Mouse (Mus musculus) midbrain, embryonic 12.5 days (tissue): ENCODE measurements around the gene Atg7. TPM values are rescaled to one million over a fixed set of nuclear protein-coding genes. Genes with fewer than 3 reads are reported as not detected.
A peak's percentile ranks its signal among the peaks of the same experiment; 100 is the strongest.

ENCODE experiments used
- ATAC-seq: fragments of 200-750 bp; cut with Nextera tagmentation; 2 replicates; pipeline ENCODE4 v1.8.0; 2017; ENCODE audit warnings: low read depth, moderate TSS enrichment, moderate library complexity; ENCODE audit not compliant: low FRiP score
- H3K27ac ChIP-seq: fragments of 300-500 bp; sonication (generic); replicated peaks from 2 replicates; pipeline ENCODE4 v1.5.1; 2016; ENCODE audit warnings: mild to moderate bottlenecking
- H3K27me3 ChIP-seq: fragments of 300-500 bp; sonication (generic); 2 replicates; pipeline ENCODE4 v1.6.1; 2016; ENCODE audit warnings: mild to moderate bottlenecking
- H3K36me3 ChIP-seq: fragments of 300-500 bp; sonication (generic); 2 replicates; pipeline ENCODE4 v1.6.1; 2016
- H3K4me1 ChIP-seq: fragments of 300-500 bp; sonication (generic); 2 replicates; pipeline ENCODE4 v1.6.1; 2016
- H3K4me2 ChIP-seq: fragments of 300-500 bp; sonication (generic); replicated peaks from 2 replicates; pipeline ENCODE4 v1.6.1; 2016; ENCODE audit warnings: mild to moderate bottlenecking, moderate library complexity
- H3K4me3 ChIP-seq: fragments of 300-500 bp; sonication (generic); 2 replicates; pipeline ENCODE4 v1.5.1; 2016; ENCODE audit warnings: mild to moderate bottlenecking
- H3K9ac ChIP-seq: fragments of 300-500 bp; sonication (generic); replicated peaks from 2 replicates; pipeline ENCODE4 v1.6.1; 2016; ENCODE audit warnings: mild to moderate bottlenecking, moderate library complexity
- H3K9me3 ChIP-seq: fragments of 300-500 bp; sonication (generic); 2 replicates; pipeline ENCODE4 v1.6.1; 2016; ENCODE audit warnings: mild to moderate bottlenecking
- WGBS: fragments of 180-500 bp; shearing (Covaris S2); methylation state at CpG from one replicate; pipeline ENCODE4 v1.1.7; 2016; 5-methylcytosine and 5-hydroxymethylcytosine counted together
- polyA plus RNA-seq: library from polyadenylated mRNA; unstranded; fragments of >200 nt; fragmentation: Nextera tagmentation; extraction: Ambion mirVana; gene quantifications from 2 replicates; pipeline ENCODE4 v1.2.1, GENCODE M21; 2016

Gene Atg7
- polyA plus RNA-seq, 1 experiment from 2014 or later = 19.4 TPM

GRCm38 (mm10) chr6:114891272-114891671 is 248.4 kb downstream of the Atg7 start:
- H3K4me3 ChIP-seq = no peak overlapping the region
- no peak overlapping the region for H3K4me2 ChIP-seq
- H3K4me1 ChIP-seq = peaks cover 76% of the 10 kb centered on the region
- no peaks in the 10 kb centered on the region for H3K9me3 ChIP-seq
- H3K36me3 ChIP-seq = 0 out of 2 replicates have a peak, but pooled peaks cover 9% of the 10 kb centered on the region
- H3K27me3 ChIP-seq = no peaks in the 10 kb centered on the region
- WGBS = 88% methylated on average over 12 of the region's 12 CpGs
- ATAC-seq = no peak
- no peak overlapping the region for H3K9ac ChIP-seq
- H3K27ac ChIP-seq = 0 out of 2 replicates have a peak overlapping the region, but pooled peaks have one; percentile 25

GRCm38 (mm10) chr6:114891771-114892170 is 248.9 kb downstream of the Atg7 start:
- peak overlapping the region; percentile 41; the same call in 1 of the 2 replicates for H3K4me2 ChIP-seq
- WGBS = 59% methylated on average over 12 of the region's 12 CpGs
- H3K4me3 ChIP-seq = no peak overlapping the region
- 0 out of 2 replicates have a peak, but pooled peaks cover 9% of the 10 kb centered on the region for H3K36me3 ChIP-seq
- no peak for ATAC-seq
- 0 out of 2 replicates have a peak overlapping the region, but pooled peaks have one; percentile 0 for H3K9ac ChIP-seq
- H3K9me3 ChIP-seq = no peaks in the 10 kb centered on the region
- H3K27ac ChIP-seq = peak overlapping the region; percentile 61
- peaks cover 73% of the 10 kb centered on the region for H3K4me1 ChIP-seq
- H3K27me3 ChIP-seq = no peaks in the 10 kb centered on the region

- Histone ChIP-seq H3K9me3 (no peaks in the 10 kb centered on the region), H3K4me1 (peaks cover 67% of the 10 kb centered on the region), H3K4me3 (no peak overlapping the region), H3K27ac (peak overlapping the region; percentile 61), H3K4me2 (peak overlapping the region; percentile 41), H3K27me3 (no peaks in the 10 kb centered on the region), H3K9ac (0 out of 2 replicates have a peak overlapping the region, but pooled peaks have one; percentile 37), H3K36me3 (peaks cover 11% of the 10 kb centered on the region; the same call in 1 of the 2 replicates)
- peak; percentile 39; the same call in 1 of the 2 replicates for ATAC-seq
- WGBS = 16% methylated on average over 6 of the region's 6 CpGs
These were observed 249.5 kb downstream of the Atg7 start for GRCm38 (mm10) chr6:114892363-114892762.

- Histone ChIP-seq H3K4me3 (no peak overlapping the region), H3K27me3 (no peaks in the 10 kb centered on the region), H3K4me2 (no peak overlapping the region), H3K9ac (0 out of 2 replicates have a peak overlapping the region, but pooled peaks have one; percentile 15), H3K36me3 (peaks cover 16% of the 10 kb centered on the region), H3K9me3 (no peaks in the 10 kb centered on the region), H3K27ac (peak overlapping the region; percentile 39; the same call in 1 of the 2 replicates), H3K4me1 (peaks cover 58% of the 10 kb centered on the region)
- ATAC-seq = no peak
- 76% methylated on average over 20 of the region's 20 CpGs for WGBS
These were observed 250.7 kb downstream of the Atg7 start for GRCm38 (mm10) chr6:114893427-114894209.

GRCm38 (mm10) chr6:114894548-114895106 is 251.7 kb downstream of the Atg7 start:
- Histone ChIP-seq H3K27ac (0 out of 2 replicates have a peak overlapping the region, but pooled peaks have one; percentile 39), H3K4me2 (no peak overlapping the region), H3K9ac (no peak overlapping the region), H3K4me1 (peaks cover 58% of the 10 kb centered on the region), H3K4me3 (no peak overlapping the region), H3K9me3 (no peaks in the 10 kb centered on the region), H3K27me3 (no peaks in the 10 kb centered on the region), H3K36me3 (peaks cover 15% of the 10 kb centered on the region)
- no peak for ATAC-seq
- WGBS = 67% methylated on average over 4 of the region's 4 CpGs

- no peak overlapping the region for H3K4me2 ChIP-seq
- H3K4me3 ChIP-seq = no peak overlapping the region
- no peak overlapping the region for H3K9ac ChIP-seq
- peaks cover 61% of the 10 kb centered on the region for H3K4me1 ChIP-seq
- 96% methylated on average over 7 of the region's 7 CpGs for WGBS
- no peak for ATAC-seq
- no peaks in the 10 kb centered on the region for H3K9me3 ChIP-seq
- H3K27me3 ChIP-seq = no peaks in the 10 kb centered on the region
- H3K36me3 ChIP-seq = peaks cover 15% of the 10 kb centered on the region
- no peak overlapping the region for H3K27ac ChIP-seq
These were observed 252.3 kb downstream of the Atg7 start for GRCm38 (mm10) chr6:114895191-114895590.

- peaks cover 61% of the 10 kb centered on the region for H3K4me1 ChIP-seq
- WGBS = 92% methylated on average over 2 of the region's 2 CpGs
- H3K4me3 ChIP-seq = no peak overlapping the region
These were observed 253.4 kb downstream of the Atg7 start for GRCm38 (mm10) chr6:114896281-114896680.

GRCm38 (mm10) chr6:114898949-114899348 is 256.1 kb downstream of the Atg7 start:
- WGBS = 92% methylated on average over 4 of the region's 4 CpGs
- Histone ChIP-seq H3K9ac (no peak overlapping the region), H3K27me3 (no peaks in the 10 kb centered on the region), H3K4me1 (peaks cover 60% of the 10 kb centered on the region), H3K4me3 (no peak overlapping the region), H3K27ac (0 out of 2 replicates have a peak overlapping the region, but pooled peaks have one; percentile 43), H3K9me3 (no peaks in the 10 kb centered on the region), H3K36me3 (peaks cover 15% of the 10 kb centered on the region), H3K4me2 (no peak overlapping the region)
- no peak for ATAC-seq

More at GRCm38 (mm10) chr6:114896281-114896680, 253.4 kb downstream of the Atg7 start:
- Histone ChIP-seq H3K9ac (no peak overlapping the region), H3K9me3 (no peaks in the 10 kb centered on the region), H3K27me3 (no peaks in the 10 kb centered on the region), H3K36me3 (peaks cover 15% of the 10 kb centered on the region), H3K4me2 (no peak overlapping the region), H3K27ac (no peak overlapping the region)
- no peak for ATAC-seq

- H3K27ac ChIP-seq = peak overlapping the region; percentile 60
- no peak for ATAC-seq
- peaks cover 60% of the 10 kb centered on the region for H3K4me1 ChIP-seq
- 46% methylated on average over 7 of the region's 7 CpGs for WGBS
- H3K4me3 ChIP-seq = no peak overlapping the region
- H3K4me2 ChIP-seq = peak overlapping the region; percentile 16
- no peaks in the 10 kb centered on the region for H3K27me3 ChIP-seq
- H3K36me3 ChIP-seq = peaks cover 12% of the 10 kb centered on the region
- H3K9ac ChIP-seq = no peak overlapping the region
- no peaks in the 10 kb centered on the region for H3K9me3 ChIP-seq
These were observed 256.8 kb downstream of the Atg7 start for GRCm38 (mm10) chr6:114899652-114900051.

- peaks cover 61% of the 10 kb centered on the region for H3K4me1 ChIP-seq
- peak overlapping the region; percentile 60 for H3K27ac ChIP-seq
- H3K36me3 ChIP-seq = peaks cover 11% of the 10 kb centered on the region
- H3K27me3 ChIP-seq = no peaks in the 10 kb centered on the region
- 0 out of 2 replicates have a peak, but pooled peaks have one; percentile 52 for ATAC-seq
- H3K4me3 ChIP-seq = no peak overlapping the region
- 26% methylated on average over 10 of the region's 10 CpGs for WGBS
- H3K9me3 ChIP-seq = no peaks in the 10 kb centered on the region
- no peak overlapping the region for H3K9ac ChIP-seq
- peak overlapping the region; percentile 16 for H3K4me2 ChIP-seq
These were observed 257.3 kb downstream of the Atg7 start for GRCm38 (mm10) chr6:114900194-114900593.

GRCm38 (mm10) chr6:114901321-114901824 is 258.5 kb downstream of the Atg7 start:
- no peaks in the 10 kb centered on the region for H3K9me3 ChIP-seq
- H3K4me2 ChIP-seq = peak overlapping the region; percentile 40
- H3K4me1 ChIP-seq = peaks cover 68% of the 10 kb centered on the region
- peak; percentile 70 for ATAC-seq
- 6% methylated on average over 12 of the region's 12 CpGs for WGBS
- peak overlapping the region; percentile 70 for H3K27ac ChIP-seq
- H3K27me3 ChIP-seq = no peaks in the 10 kb centered on the region
- peaks cover 11% of the 10 kb centered on the region for H3K36me3 ChIP-seq
- 0 out of 2 replicates have a peak overlapping the region, but pooled peaks have one; percentile 24 for H3K9ac ChIP-seq
- no peak overlapping the region for H3K4me3 ChIP-seq

- no peaks in the 10 kb centered on the region for H3K9me3 ChIP-seq
- H3K9ac ChIP-seq = peak overlapping the region; percentile 34
- WGBS = 9% methylated on average over 4 of the region's 4 CpGs
- peak overlapping the region; percentile 40 for H3K4me2 ChIP-seq
- no peak for ATAC-seq
- no peak overlapping the region for H3K4me3 ChIP-seq
- peak overlapping the region; percentile 70 for H3K27ac ChIP-seq
- H3K27me3 ChIP-seq = no peaks in the 10 kb centered on the region
- H3K4me1 ChIP-seq = peaks cover 72% of the 10 kb centered on the region
- H3K36me3 ChIP-seq = peaks cover 11% of the 10 kb centered on the region
These were observed 259.0 kb downstream of the Atg7 start for GRCm38 (mm10) chr6:114901921-114902320.
